ENCODE assay signal across 26 mouse cellular contexts in genomic region chr11:87353646-87354170, GRCm38 (mm10). TPM values are rescaled to one million over a fixed set of nuclear protein-coding genes. Genes with fewer than 3 reads are reported as not detected.
DNase-seq lines count a peak whose midpoint lies in the region; TF ChIP-seq lines count a peak whose summit lies in the region.
"Had no signal": no experiment of that assay in that cellular context is flagged by ENCODE, and none has a peak within 500 bp of the region (broad histone marks: within the 10 kb centered on the region; RNA-seq: fewer than 3 reads in every experiment).

No protein-coding gene starts in this region.

- no peaks in the 10 kb centered on the region for H3K9me3 ChIP-seq in CH12.LX (replicated peaks; ENCODE audit: low read length)
- H3K9me3 ChIP-seq: embryonic facial prominence, embryonic 10.5 days; embryonic facial prominence, embryonic 13.5 days; forebrain, embryonic 12.5 days; forebrain, embryonic 15.5 days; hindbrain, embryonic 10.5 days; hindbrain, embryonic 13.5 days; intestine, embryonic 15.5 days had no signal

- TF ChIP-seq EP300 in CH12.LX (IDR thresholded peaks at IDR 0.05; ENCODE audit: low read length) = no peak

- H3K4me3 ChIP-seq in CH12.LX (replicated peaks in 1 of 3; ENCODE audit: low read depth in 2 of 3, low read length in 2 of 3, poor library complexity in 1 of 3) = no peak overlapping the region
- H3K4me3 ChIP-seq: embryonic facial prominence, embryonic 10.5 days; embryonic facial prominence, embryonic 13.5 days; erythroblast, embryonic 14.5 days; forebrain, embryonic 12.5 days; forebrain, embryonic 15.5 days; hindbrain, embryonic 10.5 days; hindbrain, embryonic 13.5 days; intestine, embryonic 15.5 days had no signal

- no peaks in the 10 kb centered on the region for H3K36me3 ChIP-seq in CH12.LX (replicated peaks in 1 of 2; ENCODE audit: control insufficient read depth in 1 of 2, insufficient read depth in 1 of 2, low read length in 1 of 2)
- H3K36me3 ChIP-seq: embryonic facial prominence, embryonic 10.5 days; embryonic facial prominence, embryonic 13.5 days; intestine, embryonic 15.5 days had no signal

- no peak for TF ChIP-seq CTCF in CH12.LX (conservative IDR thresholded peaks at IDR 0.05 in 1 of 2, IDR thresholded peaks at IDR 0.05 in 1 of 2; ENCODE audit: low read depth in 2 of 2, low read length in 2 of 2)

- DNase-seq in adrenal gland, adult (ENCODE audit: inconsistent age in 2 of 2, low spot score in 1 of 2) = peak; percentile 34 to 73
- DNase-seq in adrenal gland, adult 8-10 months = no peak
- DNase-seq in adrenal gland, postnatal 14 days = peak; percentile 20
- no peak for DNase-seq in adrenal gland, postnatal 4 days (ENCODE audit: low spot score in 2 of 2)
- DNase-seq in CH12.LX (ENCODE audit: extremely low read depth) (no peak), ZHBTc4 (ENCODE audit: low read depth, low spot score) (peak; percentile 70)
- DNase-seq in Muller cell, postnatal 12 days (ENCODE audit: inconsistent ontology term) = no peak
- no peak for DNase-seq in cerebellum, adult 8-10 months
- DNase-seq: cerebellum, adult 18-20 months; cerebellum, adult 9-11 months; cerebellum, postnatal 25 days; gastrocnemius, postnatal 10 days; gastrocnemius, postnatal 36 days; heart, postnatal 36 days; kidney, adult 11 months; kidney, adult 8-10 months had no signal

- H3K27me3 ChIP-seq in CH12.LX (replicated peaks) = peaks cover 13% of the 10 kb centered on the region
- H3K27me3 ChIP-seq: forebrain, embryonic 12.5 days; forebrain, embryonic 15.5 days; hindbrain, embryonic 13.5 days had no signal

- H3K4me1 ChIP-seq in CH12.LX (ENCODE audit: control insufficient read depth in 1 of 2, insufficient read depth in 2 of 2) = peaks cover 0 to 10% of the 10 kb centered on the region in 2 experiments; a peak in 2 of 4 replicates

- H3K79me2 ChIP-seq in CH12.LX (replicated peaks; ENCODE audit: control insufficient read depth, extremely low read depth, insufficient read depth, poor library complexity, severe bottlenecking) = no peaks in the 10 kb centered on the region

- in situ Hi-C loops in CH12.LX (cut with MboI; ENCODE audit: low pct_ligation_motif_present, low pct_unique_long_range_greater_than_20kb, low sequenced_read_pairs) = no loop called here

- no peak overlapping the region for H3K27ac ChIP-seq in CH12.LX (ENCODE audit: insufficient read depth, low read depth)
- H3K27ac ChIP-seq: embryonic facial prominence, embryonic 10.5 days; embryonic facial prominence, embryonic 13.5 days; forebrain, embryonic 12.5 days; forebrain, embryonic 15.5 days; hindbrain, embryonic 10.5 days; hindbrain, embryonic 13.5 days; intestine, embryonic 15.5 days had no signal

- TF ChIP-seq RAD21 in CH12.LX (IDR thresholded peaks at IDR 0.05; ENCODE audit: low read depth, low read length) = no peak

- dilution Hi-C loops in CH12.LX (cut with MboI; ENCODE audit: extremely low pct_ligation_motif_present, extremely low pct_unique_long_range_greater_than_20kb, low sequenced_read_pairs) = no loop called here

- no peak overlapping the region for H3K4me2 ChIP-seq in CH12.LX (ENCODE audit: insufficient read depth, low read depth, poor library complexity, severe bottlenecking)
- H3K4me2 ChIP-seq: embryonic facial prominence, embryonic 13.5 days; forebrain, embryonic 12.5 days; forebrain, embryonic 15.5 days; heart, embryonic 11.5 days; hindbrain, embryonic 13.5 days; intestine, embryonic 15.5 days had no signal

- no peak for TF ChIP-seq POLR2A in CH12.LX (IDR thresholded peaks at IDR 0.05; ENCODE audit: low read depth, low read length)

- no peak overlapping the region for H3K9ac ChIP-seq in CH12.LX (ENCODE audit: insufficient read depth, low read depth)
- H3K9ac ChIP-seq: embryonic facial prominence, embryonic 13.5 days; forebrain, embryonic 12.5 days; forebrain, embryonic 15.5 days; hindbrain, embryonic 13.5 days; intestine, embryonic 15.5 days had no signal

TF ChIP-seq in CH12.LX, 34 proteins besides CTCF, POLR2A, EP300 and RAD21:
- TF ChIP-seq BHLHE40 (IDR thresholded peaks at IDR 0.05; ENCODE audit: low read depth, low read length) (peak; percentile 27; the same call in 1 of the 2 replicates), NRF1 (IDR thresholded peaks at IDR 0.05; ENCODE audit: low read depth, low read length) (no peak)

RNA-seq across cellular contexts. Expression of gene Ppm1e, which starts 5.1 kb away (rescaled TPM):
- 10 to 100 TPM; 27.4 to 38.8 (median 34.3) TPM for total RNA-seq in adrenal gland, adult 8-10 months (2022)
- total RNA-seq in adrenal gland, postnatal 14 days (2021) = 14.6 and 16.1 TPM in 2 replicates
- total RNA-seq in adrenal gland, postnatal 4 days (2021) = 10 to 100 TPM; 17.7 to 18.6 TPM
- 0.50 and 0.64 TPM in 2 replicates for total RNA-seq in CH12.LX (2012; rRNA removed)
- 0.66 and 0.74 TPM in 2 replicates for total RNA-seq in CH12.LX (2014; rRNA removed)
- 0.86 and 1.1 TPM in 2 replicates for polyA plus RNA-seq in CH12.LX (2012; ENCODE audit: insufficient read length, low read depth)

RNA-seq across cellular contexts. Expression of gene Rad51c, which starts 51.0 kb away (rescaled TPM):
- 1 to 10 TPM; 1.4 to 2.3 (median 1.8) TPM for total RNA-seq in adrenal gland, adult 8-10 months (2022)
- total RNA-seq in adrenal gland, postnatal 14 days (2021) = 2.9 and 3.6 TPM in 2 replicates
- 1 to 10 TPM; 3.2 to 6.1 TPM for total RNA-seq in adrenal gland, postnatal 4 days (2021)
- total RNA-seq in CH12.LX (2012; rRNA removed) (5.3 and 6.8 TPM in 2 replicates), CH12.LX (2014; rRNA removed) (5.6 and 6.3 TPM in 2 replicates)
- polyA plus RNA-seq in CH12.LX (2012; ENCODE audit: insufficient read length, low read depth) = 4.8 and 6.1 TPM in 2 replicates

RNA-seq across cellular contexts. Expression of gene Tex14, which starts 51.2 kb away (rescaled TPM):
- 1 to 10 TPM in 2 of 4 experiments, under 1 TPM in 2; 0.06 to 2.2 (median 1.1) TPM for total RNA-seq in adrenal gland, adult 8-10 months (2022)
- total RNA-seq in adrenal gland, postnatal 14 days (2021) = 0.53 and 0.67 TPM in 2 replicates
- total RNA-seq in adrenal gland, postnatal 4 days (2021) = 1 to 10 TPM in 1 of 2 experiments, under 1 TPM in 1; 0.34 to 1.0 TPM
- total RNA-seq in CH12.LX (2012; rRNA removed) = 1.4 and 1.5 TPM in 2 replicates
- 1.4 and 2.1 TPM in 2 replicates for total RNA-seq in CH12.LX (2014; rRNA removed)
- polyA plus RNA-seq in CH12.LX (2012; ENCODE audit: insufficient read length, low read depth) = 1.3 and 1.6 TPM in 2 replicates
- total RNA-seq: gastrocnemius, postnatal 36 days; granulocyte monocyte progenitor cell, adult 5-6 weeks had no signal
- polyA plus RNA-seq: embryonic facial prominence, embryonic 10.5 days; erythroblast, embryonic 14.5 days; forebrain, embryonic 15.5 days; hindbrain, embryonic 10.5 days had no signal

Comparison
In these comparisons a context has a peak if more than half of its experiments do, and no peak if none do; other contexts are left out.
1. DNase-seq: peak in adrenal gland, adult (2 of 2), adrenal gland, postnatal 14 days (single experiment) and ZHBTc4 (single experiment); none in adrenal gland, adult 8-10 months (single experiment), adrenal gland, postnatal 4 days (0 of 2), CH12.LX (single experiment), Muller cell, postnatal 12 days (single experiment) and cerebellum, adult 8-10 months (single experiment).